Mouse (Mus musculus): ENCODE measurements around the gene Sfpq.

- TF ChIP-seq CTCF (IDR thresholded peaks at IDR 0.05): 0 out of 2 replicates have a peak, but pooled peaks have one; percentile 8
- TF ChIP-seq POLR2A (IDR thresholded peaks at IDR 0.05; ENCODE audit: insufficient read depth, low read depth, low read length): peak; percentile 89
- TF ChIP-seq EP300 (IDR thresholded peaks at IDR 0.05; ENCODE audit: insufficient read depth, low read depth, low read length): peak; percentile 75
These were observed 55.9 kb downstream of the Sfpq start, which contains the start of gene Zmym6 for GRCm38 (mm10) chr4:127076875-127077548.

All from heart, adult 2 months (tissue).